Comparison of ENCODE assay signal across 14 mouse cellular contexts in genomic region chr5:122320205-122320781, GRCm38 (mm10). TPM values are rescaled to one million over a fixed set of nuclear protein-coding genes. Genes with fewer than 3 reads are reported as not detected.
A peak's percentile ranks its signal among the peaks of the same experiment; 100 is the strongest.
DNase-seq lines count a peak whose midpoint lies in the region; ATAC-seq and TF ChIP-seq lines count a peak whose summit lies in the region.
"Had no signal": no experiment of that assay in that cellular context is flagged by ENCODE, and none has a peak within 500 bp of the region (broad histone marks: within the 10 kb centered on the region; RNA-seq: fewer than 3 reads in every experiment).

No protein-coding gene starts in this region.

- H3K9me3 ChIP-seq in heart, embryonic 10.5 days = no peaks in the 10 kb centered on the region
- no peaks in the 10 kb centered on the region for H3K9me3 ChIP-seq in kidney, postnatal 0 days (replicated peaks; ENCODE audit: low read length)

- TF ChIP-seq POLR2A in olfactory bulb, adult 2 months (IDR thresholded peaks at IDR 0.05; ENCODE audit: insufficient read depth, low read depth, low read length) = no peak

- no peak overlapping the region for H3K4me2 ChIP-seq in kidney, postnatal 0 days (ENCODE audit: low read length)

- H3K27ac ChIP-seq in heart, embryonic 10.5 days = peak overlapping the region; percentile 79; the same call in 1 of the 2 replicates
- peak overlapping the region; percentile 60; the same call in 1 of the 2 replicates for H3K27ac ChIP-seq in kidney, postnatal 0 days
- peak overlapping the region; percentile 28; the same call in 1 of the 2 replicates for H3K27ac ChIP-seq in brown adipose tissue, adult 24 weeks (replicated peaks; ENCODE audit: low read depth, low read length)
- peak overlapping the region; percentile 17; the same call in 1 of the 2 replicates for H3K27ac ChIP-seq in olfactory bulb, adult 2 months (ENCODE audit: insufficient read depth, low read depth, low read length)

- no peak for TF ChIP-seq CTCF in kidney, postnatal 0 days (IDR thresholded peaks at IDR 0.05; ENCODE audit: low read depth)
- no peak for TF ChIP-seq CTCF in olfactory bulb, adult 2 months (IDR thresholded peaks at IDR 0.05; ENCODE audit: insufficient read depth, low read depth, low read length)

- no peaks in the 10 kb centered on the region for H3K27me3 ChIP-seq in heart, embryonic 10.5 days (ENCODE audit: insufficient read depth, poor library complexity, severe bottlenecking)
- H3K27me3 ChIP-seq in kidney, postnatal 0 days (ENCODE audit: insufficient read depth, low read length) = no peaks in the 10 kb centered on the region

- ATAC-seq in kidney, postnatal 0 days (replicated peaks; ENCODE audit: low FRiP score, low read depth) = no peak
- ATAC-seq: hindbrain, postnatal 0 days had no signal

- H3K4me3 ChIP-seq in heart, embryonic 10.5 days = no peak overlapping the region
- H3K4me3 ChIP-seq in kidney, postnatal 0 days (replicated peaks; ENCODE audit: low read depth, low read length) = no peak overlapping the region
- H3K4me3 ChIP-seq in brown adipose tissue, adult 24 weeks (ENCODE audit: insufficient read depth, low read depth, low read length) = no peak overlapping the region
- no peak overlapping the region for H3K4me3 ChIP-seq in olfactory bulb, adult 2 months (ENCODE audit: insufficient read depth, low read depth, low read length)
- H3K4me3 ChIP-seq: erythroblast, embryonic 14.5 days had no signal

- 0 out of 2 replicates have a peak overlapping the region, but pooled peaks have one; percentile 5 for H3K9ac ChIP-seq in kidney, postnatal 0 days (ENCODE audit: low read depth, low read length)

- H3K36me3 ChIP-seq in heart, embryonic 10.5 days = peaks cover 62% of the 10 kb centered on the region
- H3K36me3 ChIP-seq in kidney, postnatal 0 days (ENCODE audit: insufficient read depth, low read length) = peaks cover 37% of the 10 kb centered on the region; the same call in 1 of the 2 replicates

- no peak for DNase-seq in heart, embryonic 10.5 days (ENCODE audit: low spot score)
- DNase-seq in heart, adult 18-20 months = no peak
- DNase-seq in kidney, postnatal 0 days (ENCODE audit: low spot score) = peak; percentile 46
- DNase-seq in kidney, postnatal 25 days = no peak
- no peak for DNase-seq in thymus, postnatal 4 days
- no peak for DNase-seq in right cerebral cortex, adult 2 months (ENCODE audit: low spot score in 2 of 2)
- DNase-seq: adrenal gland, postnatal 25 days; cerebellum, adult 8-10 months; spleen, adult 18-20 months; thymus, adult 2 months had no signal

- WGBS in heart, embryonic 10.5 days = 68% methylated on average over 12 of the region's 12 CpGs
- WGBS in kidney, postnatal 0 days = 40% methylated on average over 12 of the region's 12 CpGs
- 71% methylated on average over 12 of the region's 12 CpGs for WGBS in olfactory bulb, adult 2 months

- peaks cover 26% of the 10 kb centered on the region for H3K4me1 ChIP-seq in heart, embryonic 10.5 days
- peaks cover 5% of the 10 kb centered on the region; the same call in 1 of the 2 replicates for H3K4me1 ChIP-seq in kidney, postnatal 0 days (replicated peaks; ENCODE audit: insufficient read depth, low read length)
- peaks cover 20% of the 10 kb centered on the region for H3K4me1 ChIP-seq in brown adipose tissue, adult 24 weeks (ENCODE audit: control insufficient read depth, insufficient read depth, insufficient read length, low read length)
- H3K4me1 ChIP-seq in olfactory bulb, adult 2 months (ENCODE audit: control insufficient read depth, insufficient read depth, low read length) = peaks cover 45% of the 10 kb centered on the region

RNA-seq across cellular contexts. Expression of gene Rad9b, which starts 33.7 kb away (rescaled TPM):
- 7.0 and 8.8 TPM in 2 replicates for polyA plus RNA-seq in heart, embryonic 10.5 days (2016; fragmentation: Nextera tagmentation; extraction: Ambion mirVana)
- 1 to 10 TPM in 1 of 2 experiments, under 1 TPM in 1; 0.52 to 2.1 TPM for total RNA-seq in heart, adult 18-20 months (2021)
- polyA plus RNA-seq in kidney, postnatal 0 days (2015; fragmentation: Nextera tagmentation; extraction: Ambion mirVana) = 11.3 and 11.8 TPM in 2 replicates
- 6.3 and 6.9 TPM in 2 replicates for polyA plus RNA-seq in brown adipose tissue, adult 24 weeks (2012; ENCODE audit: insufficient read depth, insufficient read length, missing spikeins)
- polyA plus RNA-seq in olfactory bulb, adult 2 months (2012; ENCODE audit: insufficient read depth, insufficient read length, low replicate concordance, missing spikeins) = not detected in 2 replicates
- polyA plus RNA-seq: erythroblast, embryonic 14.5 days had no signal

RNA-seq across cellular contexts. Expression of gene Vps29, which starts 33.9 kb away (rescaled TPM):
- 245 and 246 TPM in 2 replicates for polyA plus RNA-seq in heart, embryonic 10.5 days (2016; fragmentation: Nextera tagmentation; extraction: Ambion mirVana)
- 100 to 1,000 TPM in 1 of 2 experiments, 10 to 100 TPM in 1; 99.3 to 111 TPM for total RNA-seq in heart, adult 18-20 months (2021)
- polyA plus RNA-seq in kidney, postnatal 0 days (2015; fragmentation: Nextera tagmentation; extraction: Ambion mirVana) = 295 and 301 TPM in 2 replicates
- 101 and 111 TPM in 2 replicates for polyA plus RNA-seq in brown adipose tissue, adult 24 weeks (2012; ENCODE audit: insufficient read depth, insufficient read length, missing spikeins)
- polyA plus RNA-seq in olfactory bulb, adult 2 months (2012; ENCODE audit: insufficient read depth, insufficient read length, low replicate concordance, missing spikeins) = 225 TPM in 1 of 2 replicates, not detected in the other

RNA-seq across cellular contexts. Expression of gene Pptc7, which starts 36.1 kb away (rescaled TPM):
- 9.1 and 9.9 TPM in 2 replicates for polyA plus RNA-seq in heart, embryonic 10.5 days (2016; fragmentation: Nextera tagmentation; extraction: Ambion mirVana)
- total RNA-seq in heart, adult 18-20 months (2021) = 100 to 1,000 TPM; 112 to 135 TPM
- polyA plus RNA-seq in kidney, postnatal 0 days (2015; fragmentation: Nextera tagmentation; extraction: Ambion mirVana) = 10.4 and 12.1 TPM in 2 replicates
- 24.3 and 28.0 TPM in 2 replicates for polyA plus RNA-seq in brown adipose tissue, adult 24 weeks (2012; ENCODE audit: insufficient read depth, insufficient read length, missing spikeins)
- not detected in 2 replicates for polyA plus RNA-seq in olfactory bulb, adult 2 months (2012; ENCODE audit: insufficient read depth, insufficient read length, low replicate concordance, missing spikeins)

RNA-seq across cellular contexts. Expression of gene Gpn3, which starts 51.4 kb away (rescaled TPM):
- polyA plus RNA-seq in heart, embryonic 10.5 days (2016; fragmentation: Nextera tagmentation; extraction: Ambion mirVana) = 70.5 and 83.4 TPM in 2 replicates
- 10 to 100 TPM; 31.8 to 33.0 TPM for total RNA-seq in heart, adult 18-20 months (2021)
- 64.4 and 64.5 TPM in 2 replicates for polyA plus RNA-seq in kidney, postnatal 0 days (2015; fragmentation: Nextera tagmentation; extraction: Ambion mirVana)
- 13.9 and 15.7 TPM in 2 replicates for polyA plus RNA-seq in brown adipose tissue, adult 24 weeks (2012; ENCODE audit: insufficient read depth, insufficient read length, missing spikeins)
- polyA plus RNA-seq in olfactory bulb, adult 2 months (2012; ENCODE audit: insufficient read depth, insufficient read length, low replicate concordance, missing spikeins) = not detected in 2 replicates

RNA-seq across cellular contexts. Expression of gene Fam216a, which starts 51.9 kb away (rescaled TPM):
- 69.5 and 80.8 TPM in 2 replicates for polyA plus RNA-seq in heart, embryonic 10.5 days (2016; fragmentation: Nextera tagmentation; extraction: Ambion mirVana)
- 10 to 100 TPM in 1 of 2 experiments, 1 to 10 TPM in 1; 9.7 to 11.9 TPM for total RNA-seq in heart, adult 18-20 months (2021)
- 55.7 and 61.0 TPM in 2 replicates for polyA plus RNA-seq in kidney, postnatal 0 days (2015; fragmentation: Nextera tagmentation; extraction: Ambion mirVana)
- 8.5 and 14.2 TPM in 2 replicates for polyA plus RNA-seq in brown adipose tissue, adult 24 weeks (2012; ENCODE audit: insufficient read depth, insufficient read length, missing spikeins)
- polyA plus RNA-seq in olfactory bulb, adult 2 months (2012; ENCODE audit: insufficient read depth, insufficient read length, low replicate concordance, missing spikeins) = not detected in 2 replicates

Comparison
In these comparisons a context has a peak if more than half of its experiments do, and no peak if none do; other contexts are left out.
1. H3K27ac ChIP-seq: peak in every context shown above with its lines; median percentile 79 in heart, embryonic 10.5 days; 60 in kidney, postnatal 0 days; 28 in brown adipose tissue, adult 24 weeks; 17 in olfactory bulb, adult 2 months.